In genomic region chr3:68187471-68187870, GRCm38 (mm10) we compare ENCODE assay signal across 17 mouse cellular contexts.
A peak's percentile ranks its signal among the peaks of the same experiment; 100 is the strongest.
DNase-seq lines count a peak whose midpoint lies in the region; ATAC-seq and TF ChIP-seq lines count a peak whose summit lies in the region.
"Had no signal": no experiment of that assay in that cellular context is flagged by ENCODE, and none has a peak within 500 bp of the region (broad histone marks: within the 10 kb centered on the region; RNA-seq: fewer than 3 reads in every experiment).

No protein-coding gene starts in this region.

- ATAC-seq in midbrain, embryonic 11.5 days (ENCODE audit: low FRiP score) = no peak
- ATAC-seq in midbrain, embryonic 13.5 days = no peak
- ATAC-seq in common myeloid progenitor, adult 5-6 weeks (replicated peaks; ENCODE audit: low read depth, poor library complexity, severe bottlenecking) = peak; percentile 47; the same call in 1 of the 2 replicates
- ATAC-seq: forebrain, embryonic 16.5 days had no signal

- no peaks in the 10 kb centered on the region for H3K27me3 ChIP-seq in heart, adult 2 months (ENCODE audit: control insufficient read depth, insufficient read depth, low read length)
- H3K27me3 ChIP-seq in midbrain, embryonic 11.5 days (ENCODE audit: control insufficient read depth, insufficient read depth, low read length) = no peaks in the 10 kb centered on the region
- no peaks in the 10 kb centered on the region for H3K27me3 ChIP-seq in midbrain, embryonic 13.5 days
- no peaks in the 10 kb centered on the region for H3K27me3 ChIP-seq in hindbrain, embryonic 10.5 days (ENCODE audit: insufficient read depth, poor library complexity, severe bottlenecking)
- H3K27me3 ChIP-seq: embryonic facial prominence, embryonic 12.5 days; midbrain, embryonic 12.5 days; neural tube, embryonic 15.5 days had no signal

- DNase-seq in heart, postnatal 4 days = peak; percentile 11
- no peak for DNase-seq in heart, adult 2 months
- DNase-seq in midbrain, embryonic 11.5 days (ENCODE audit: low spot score, missing footprints) = peak; percentile 70
- no peak for DNase-seq in hindbrain, embryonic 10.5 days (ENCODE audit: low spot score)
- no peak for DNase-seq in urinary bladder, adult 2 months (ENCODE audit: low spot score)
- DNase-seq: cerebellum, adult 9-10 months; lung, postnatal 14 days; thymus, postnatal 4 days had no signal

- no peak overlapping the region for H3K9ac ChIP-seq in heart, adult 2 months (ENCODE audit: low read depth, low read length)
- H3K9ac ChIP-seq in midbrain, embryonic 11.5 days (ENCODE audit: low read length) = no peak overlapping the region
- no peak overlapping the region for H3K9ac ChIP-seq in midbrain, embryonic 13.5 days (replicated peaks)
- H3K9ac ChIP-seq: embryonic facial prominence, embryonic 12.5 days; limb, embryonic 13.5 days; liver, embryonic 14.5 days; midbrain, embryonic 12.5 days; neural tube, embryonic 15.5 days had no signal

- TF ChIP-seq EP300 in heart, adult 2 months (IDR thresholded peaks at IDR 0.05; ENCODE audit: insufficient read depth, low read depth, low read length) = no peak

- 55% methylated on average over 8 of the region's 8 CpGs for WGBS in heart, adult 2 months
- WGBS in midbrain, embryonic 11.5 days = 61% methylated on average over 8 of the region's 8 CpGs
- 71% methylated on average over 8 of the region's 8 CpGs for WGBS in midbrain, embryonic 13.5 days
- 65% methylated on average over 8 of the region's 8 CpGs for WGBS in hindbrain, embryonic 10.5 days

- no peak overlapping the region for H3K4me3 ChIP-seq in heart, adult 2 months
- H3K4me3 ChIP-seq in midbrain, embryonic 11.5 days (ENCODE audit: low read depth, low read length) = no peak overlapping the region
- H3K4me3 ChIP-seq in midbrain, embryonic 13.5 days (replicated peaks) = no peak overlapping the region
- no peak overlapping the region for H3K4me3 ChIP-seq in hindbrain, embryonic 10.5 days
- H3K4me3 ChIP-seq: embryonic facial prominence, embryonic 12.5 days; limb, embryonic 13.5 days; midbrain, embryonic 12.5 days; neural tube, embryonic 15.5 days had no signal

- no peak overlapping the region for H3K4me2 ChIP-seq in midbrain, embryonic 11.5 days
- H3K4me2 ChIP-seq in midbrain, embryonic 13.5 days (replicated peaks) = no peak overlapping the region
- H3K4me2 ChIP-seq: embryonic facial prominence, embryonic 12.5 days; limb, embryonic 13.5 days; midbrain, embryonic 12.5 days; neural tube, embryonic 15.5 days had no signal

- H3K27ac ChIP-seq in heart, adult 2 months = no peak overlapping the region
- no peak overlapping the region for H3K27ac ChIP-seq in midbrain, embryonic 11.5 days (ENCODE audit: low read depth, low read length)
- no peak overlapping the region for H3K27ac ChIP-seq in midbrain, embryonic 13.5 days
- no peak overlapping the region for H3K27ac ChIP-seq in hindbrain, embryonic 10.5 days
- H3K27ac ChIP-seq: embryonic facial prominence, embryonic 12.5 days; limb, embryonic 13.5 days; liver, embryonic 14.5 days; midbrain, embryonic 12.5 days; neural tube, embryonic 15.5 days had no signal

- no peaks in the 10 kb centered on the region for H3K9me3 ChIP-seq in midbrain, embryonic 11.5 days (ENCODE audit: control insufficient read depth, low read length)
- no peaks in the 10 kb centered on the region for H3K9me3 ChIP-seq in midbrain, embryonic 13.5 days
- no peaks in the 10 kb centered on the region for H3K9me3 ChIP-seq in hindbrain, embryonic 10.5 days
- H3K9me3 ChIP-seq: embryonic facial prominence, embryonic 12.5 days; limb, embryonic 13.5 days; midbrain, embryonic 12.5 days; neural tube, embryonic 15.5 days had no signal

- TF ChIP-seq CTCF in heart, adult 2 months (IDR thresholded peaks at IDR 0.05) = no peak

- no peaks in the 10 kb centered on the region for H3K36me3 ChIP-seq in heart, adult 2 months (ENCODE audit: control insufficient read depth, insufficient read depth, low read length)
- no peaks in the 10 kb centered on the region for H3K36me3 ChIP-seq in midbrain, embryonic 11.5 days (ENCODE audit: control insufficient read depth, insufficient read depth, low read length)
- no peaks in the 10 kb centered on the region for H3K36me3 ChIP-seq in midbrain, embryonic 13.5 days
- no peaks in the 10 kb centered on the region for H3K36me3 ChIP-seq in hindbrain, embryonic 10.5 days
- H3K36me3 ChIP-seq: embryonic facial prominence, embryonic 12.5 days; G1E; limb, embryonic 13.5 days; midbrain, embryonic 12.5 days; neural tube, embryonic 15.5 days had no signal

- no peaks in the 10 kb centered on the region for H3K79me2 ChIP-seq in heart, adult 2 months (replicated peaks; ENCODE audit: control insufficient read depth, insufficient read depth, low read length)

- intact Hi-C loops in heart, adult 2 months (cut with DNase I) = no loop called here

- no peaks in the 10 kb centered on the region for H3K4me1 ChIP-seq in heart, adult 2 months (ENCODE audit: control insufficient read depth, insufficient read depth, low read length)
- no peaks in the 10 kb centered on the region for H3K4me1 ChIP-seq in midbrain, embryonic 11.5 days (ENCODE audit: control insufficient read depth, insufficient read depth, low read length)
- H3K4me1 ChIP-seq in midbrain, embryonic 13.5 days (replicated peaks) = no peaks in the 10 kb centered on the region
- H3K4me1 ChIP-seq in hindbrain, embryonic 10.5 days (replicated peaks) = no peaks in the 10 kb centered on the region
- H3K4me1 ChIP-seq: embryonic facial prominence, embryonic 12.5 days; limb, embryonic 13.5 days; midbrain, embryonic 12.5 days had no signal

- TF ChIP-seq POLR2A in heart, adult 2 months (IDR thresholded peaks at IDR 0.05; ENCODE audit: insufficient read depth, low read depth, low read length) = no peak

Comparison
In these comparisons a context has a peak if more than half of its experiments do, and no peak if none do; other contexts are left out.
1. DNase-seq: peak in heart, postnatal 4 days (single experiment) and midbrain, embryonic 11.5 days (single experiment); none in heart, adult 2 months (0 of 2), hindbrain, embryonic 10.5 days (single experiment) and urinary bladder, adult 2 months (single experiment).